Mouse (Mus musculus): ENCODE measurements around the gene Aqp5.

Gene Aqp5

GRCm38 (mm10) chr15:99590429-99591084 is at the start of gene Aqp5:
Gene Aqp5 (plus strand): TSS chr15:99590782.
- no peak for DNase-seq (ENCODE audit: low read depth, low spot score)

GRCm38 (mm10) chr15:99544047-99544446 is 46.5 kb upstream of the Aqp5 start:
- DNase-seq (ENCODE audit: low read depth, low spot score) = no peak

DNA sequence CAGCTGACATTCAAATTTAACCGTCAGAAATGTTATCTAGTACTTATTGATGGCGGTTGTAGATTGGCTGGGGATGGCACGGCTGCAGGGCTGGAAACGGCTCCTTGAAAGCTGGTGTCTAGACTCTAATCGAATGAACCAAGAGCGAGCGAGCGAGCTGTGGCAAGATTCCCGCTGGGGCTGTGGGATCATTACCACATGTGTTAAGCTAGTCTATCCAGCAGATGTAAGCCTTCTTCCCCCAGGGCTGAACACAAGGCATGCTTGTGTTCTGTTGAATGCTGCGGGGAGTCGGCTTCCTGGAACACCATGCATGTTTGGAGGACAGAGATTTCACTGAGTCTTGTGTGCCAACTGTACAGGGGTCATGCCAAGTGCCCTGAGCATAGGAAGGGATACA is 44.0 kb upstream of the Aqp5 start:
- DNase-seq (ENCODE audit: low read depth, low spot score) = no peak

DNA sequence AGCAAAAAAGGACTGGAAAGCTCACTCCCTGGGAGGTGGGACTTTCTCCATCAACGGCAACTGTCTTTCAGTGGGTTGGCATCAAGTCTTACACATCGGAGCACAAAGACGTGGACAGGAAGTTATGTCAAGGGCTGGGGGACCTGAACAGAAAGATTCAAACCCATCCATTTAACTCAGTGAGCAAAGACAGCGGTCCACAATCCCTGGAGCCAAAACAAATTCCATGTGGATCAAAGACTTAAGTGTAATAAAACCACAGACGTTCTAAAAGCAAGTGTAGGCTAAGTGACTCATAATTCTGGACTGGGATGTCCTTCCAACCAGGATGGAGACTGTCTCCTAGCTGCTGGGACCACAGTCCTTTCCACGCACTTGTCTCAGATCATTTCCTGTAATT is 42.9 kb upstream of the Aqp5 start:
- no peak for DNase-seq (ENCODE audit: low read depth, low spot score)

DNA sequence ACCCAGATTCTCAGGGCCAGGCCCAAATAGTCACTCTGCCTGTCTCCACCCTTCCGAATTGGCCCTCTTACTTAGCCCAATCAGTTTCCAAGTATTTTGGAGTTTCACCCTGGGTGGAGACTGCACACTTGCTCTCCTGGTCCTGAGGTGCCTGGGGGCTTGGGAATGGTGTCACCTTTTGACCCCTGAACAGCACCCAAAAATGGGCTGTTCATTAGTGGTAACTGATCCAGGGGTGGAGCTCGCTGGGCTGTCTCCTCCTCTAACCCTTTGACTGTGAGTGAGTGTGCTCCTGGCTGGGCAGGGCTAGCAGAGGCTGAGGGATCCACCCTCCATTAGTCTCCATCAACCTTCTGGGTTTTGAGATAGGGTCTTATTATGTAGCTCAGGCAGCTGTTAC is 40.7 kb upstream of the Aqp5 start:
- no peak for DNase-seq (ENCODE audit: low read depth, low spot score)

DNA sequence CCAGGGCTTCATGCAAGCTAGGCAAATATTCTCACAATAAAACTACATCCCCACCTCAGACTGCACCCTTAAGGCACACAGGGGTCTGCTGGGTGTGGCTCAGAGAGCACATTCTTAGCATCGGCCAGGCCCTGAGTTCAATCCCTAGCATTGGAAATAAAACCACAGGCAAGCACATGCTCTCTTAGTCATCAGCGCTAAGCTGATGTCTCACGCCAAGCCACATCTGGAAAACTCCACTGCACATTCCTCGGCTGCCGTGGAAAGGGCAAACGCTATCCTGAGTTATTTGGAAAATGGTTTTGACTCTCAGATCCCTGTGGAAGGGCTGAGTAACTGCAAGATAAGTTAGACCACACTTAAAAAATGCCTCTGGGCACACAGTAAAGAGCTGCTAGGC is 36.8 kb upstream of the Aqp5 start:
- DNase-seq (ENCODE audit: low read depth, low spot score) = peak; percentile 21

- DNase-seq (ENCODE audit: low read depth, low spot score) = no peak
Measured at GRCm38 (mm10) chr15:99558947-99559346, 31.6 kb upstream of the Aqp5 start.

DNA sequence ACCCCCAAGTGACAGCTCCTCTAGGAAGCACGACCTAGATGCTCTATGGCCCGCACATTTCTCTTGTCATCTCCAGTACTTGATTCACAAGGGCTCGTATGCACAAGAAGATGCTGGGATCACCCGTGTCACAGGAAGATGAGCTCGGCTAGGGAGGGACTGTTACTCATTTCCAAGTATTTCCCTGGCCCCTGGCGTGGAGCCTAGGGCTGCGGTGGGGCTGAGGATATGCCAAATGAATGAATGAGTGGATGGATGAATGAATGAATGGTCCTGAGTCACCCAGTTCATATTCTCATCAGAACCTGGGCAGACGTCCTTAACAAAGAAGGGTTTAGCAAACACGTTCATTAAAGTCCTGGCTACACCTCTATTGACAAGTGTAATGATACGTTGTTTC is 30.3 kb upstream of the Aqp5 start:
- no peak for DNase-seq (ENCODE audit: low read depth, low spot score)

DNA sequence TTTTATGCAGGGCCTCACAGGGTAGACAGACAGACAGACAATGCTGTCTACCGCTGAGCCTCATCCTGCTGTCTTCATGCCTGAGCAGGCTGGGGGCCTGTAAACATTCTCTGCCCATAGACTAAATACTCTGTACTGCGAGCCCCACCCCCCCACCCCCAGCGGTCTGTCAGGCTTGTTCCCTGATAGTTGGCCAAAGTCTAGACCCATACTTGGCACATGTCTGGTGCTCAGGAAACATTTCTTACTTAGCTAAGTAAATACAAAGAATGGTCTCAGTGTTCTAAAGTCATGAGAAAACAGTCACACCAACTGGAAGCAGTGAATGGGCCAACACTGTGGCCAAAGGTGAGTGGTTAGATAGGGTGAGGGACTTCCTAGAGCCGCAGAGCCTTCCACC is 23.2 kb upstream of the Aqp5 start:
- no peak for DNase-seq (ENCODE audit: low read depth, low spot score)

DNA sequence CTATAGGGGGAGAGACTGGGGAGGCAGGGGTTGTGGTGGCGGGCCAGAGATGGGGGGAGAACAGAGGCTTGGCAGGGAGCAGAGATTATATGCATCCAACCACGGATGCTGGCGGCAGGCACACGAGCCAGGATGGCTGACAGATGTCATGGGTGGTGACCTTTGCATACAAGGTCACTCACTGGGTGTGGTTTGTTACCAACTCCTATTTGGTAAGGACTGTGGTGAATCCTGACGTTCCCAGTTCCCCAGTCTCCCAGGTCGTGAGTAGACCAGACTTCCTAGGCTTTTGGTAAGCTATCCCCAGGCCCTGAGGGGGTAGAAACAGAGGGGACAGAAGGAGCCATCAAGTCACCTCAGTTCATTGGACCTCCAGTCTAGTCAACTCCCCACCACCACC is 21.9 kb upstream of the Aqp5 start:
- DNase-seq (ENCODE audit: low read depth, low spot score) = no peak

GRCm38 (mm10) chr15:99569123-99569522 is 21.5 kb upstream of the Aqp5 start:
- no peak for DNase-seq (ENCODE audit: low read depth, low spot score)

DNA sequence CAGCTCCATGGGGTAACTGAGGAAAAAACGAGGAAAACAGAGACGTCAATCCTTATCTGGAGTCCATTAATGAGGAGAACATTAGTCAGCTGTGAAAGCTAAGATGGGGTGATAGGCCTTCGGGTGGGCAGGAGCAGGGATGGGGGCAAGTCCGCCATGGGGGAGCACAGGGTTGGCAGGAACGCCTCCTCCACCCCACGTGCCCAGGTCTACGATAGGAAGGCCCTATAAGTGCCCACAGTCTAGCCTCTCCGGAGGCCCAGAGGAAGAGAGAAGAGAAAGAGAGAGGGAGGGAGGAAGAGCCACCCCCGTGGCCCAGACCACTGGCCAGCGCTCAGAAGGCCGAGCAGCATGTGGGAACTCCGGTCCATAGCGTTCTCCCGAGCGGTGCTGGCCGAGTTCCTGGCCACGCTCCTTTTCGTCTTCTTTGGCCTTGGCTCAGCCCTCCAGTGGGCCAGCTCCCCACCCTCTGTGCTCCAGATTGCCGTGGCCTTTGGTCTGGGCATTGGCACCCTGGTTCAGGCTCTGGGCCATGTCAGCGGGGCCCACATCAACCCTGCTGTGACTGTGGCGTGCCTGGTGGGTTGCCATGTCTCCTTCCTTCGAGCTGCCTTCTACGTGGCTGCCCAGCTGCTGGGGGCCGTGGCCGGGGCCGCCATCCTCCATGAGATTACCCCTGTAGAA is 11.6 kb upstream of the Aqp5 start, which contains the start of gene Aqp2:
TSS of gene Aqp2 (plus strand) at position 254 of the 684 bp plus-strand sequence.
- no peak for DNase-seq (ENCODE audit: low read depth, low spot score)

GRCm38 (mm10) chr15:99583463-99584344 is 6.9 kb upstream of the Aqp5 start:
- DNase-seq (ENCODE audit: low read depth, low spot score) = no peak

DNA sequence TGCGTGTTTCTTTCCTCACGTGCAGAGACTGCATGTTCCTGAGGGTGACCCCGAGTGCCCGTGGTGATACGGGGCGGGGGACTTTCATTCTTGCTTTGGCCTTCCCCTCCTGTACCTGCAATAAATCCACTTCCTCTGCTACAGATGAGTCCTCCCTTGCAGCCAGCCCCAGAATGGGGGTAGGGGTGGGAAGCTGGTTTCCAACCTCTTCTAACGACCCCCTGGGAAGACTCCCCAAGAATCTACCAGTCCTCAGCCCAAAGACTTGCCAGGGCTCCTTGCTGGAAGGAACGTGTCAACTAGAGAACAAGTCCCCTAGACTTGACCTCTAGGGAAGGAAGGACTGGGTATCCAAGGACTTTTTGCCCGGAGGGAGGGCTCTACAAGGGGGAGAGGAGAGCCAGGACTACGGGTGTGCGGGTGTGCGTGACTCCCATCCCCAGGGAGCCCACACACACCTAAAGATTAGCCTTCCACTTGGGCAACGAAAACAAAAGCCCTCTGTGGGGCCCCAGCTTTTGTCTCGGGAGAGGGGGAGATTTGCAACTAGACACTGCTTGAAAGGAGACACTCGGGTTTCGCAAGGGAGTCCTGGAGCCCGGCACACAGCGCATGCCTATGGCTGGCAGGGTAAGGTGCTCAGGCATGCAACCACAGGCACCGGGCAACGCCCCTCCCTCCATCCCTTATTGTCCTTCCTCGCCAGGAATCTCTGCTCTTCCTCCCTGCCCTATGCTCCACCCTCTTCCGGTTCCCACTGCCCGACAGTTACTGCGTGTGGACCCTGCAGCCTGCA is 6.0 kb upstream of the Aqp5 start:
- DNase-seq (ENCODE audit: low read depth, low spot score) = no peak

DNA sequence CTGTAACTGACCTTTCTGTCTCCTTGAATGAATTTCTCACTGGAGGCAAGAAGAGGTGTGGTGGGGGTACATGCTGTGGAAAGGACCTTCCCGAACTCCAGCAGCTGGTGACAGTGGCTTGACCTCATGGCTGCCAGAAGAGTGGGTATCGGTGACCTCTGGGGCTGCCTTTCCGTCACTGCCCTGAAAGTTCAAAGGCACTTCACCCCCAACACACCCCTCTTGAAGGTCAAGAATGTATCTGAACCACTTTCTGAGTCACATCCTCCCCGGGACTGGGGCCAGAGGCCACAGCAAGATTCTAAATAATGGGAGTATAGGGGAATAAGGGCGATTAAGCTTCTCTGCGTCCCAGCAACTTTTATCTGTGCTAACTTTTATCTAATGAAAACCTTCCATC is 4.8 kb upstream of the Aqp5 start:
- no peak for DNase-seq (ENCODE audit: low read depth, low spot score)

DNA sequence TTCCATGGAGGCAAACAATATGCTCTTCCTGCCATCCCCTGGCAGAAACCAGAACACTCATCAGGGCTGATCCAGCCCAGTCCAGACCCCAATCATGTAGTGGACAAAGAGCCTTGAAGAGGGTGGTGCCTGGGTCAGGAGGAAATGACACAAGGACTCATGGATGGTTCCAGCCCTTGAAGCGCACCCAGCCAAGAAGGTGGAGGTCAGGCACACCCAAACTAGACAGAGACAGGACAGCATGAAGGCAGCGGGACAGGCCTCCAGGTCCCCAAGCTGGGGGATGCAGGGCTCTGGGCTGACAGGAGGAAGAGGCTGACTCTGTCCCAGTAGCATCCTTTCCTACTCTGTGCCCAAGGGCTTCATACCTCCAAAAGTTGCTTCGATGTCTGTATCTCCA is 4.1 kb upstream of the Aqp5 start:
- no peak for DNase-seq (ENCODE audit: low read depth, low spot score)

- DNase-seq (ENCODE audit: low read depth, low spot score) = no peak
Measured at GRCm38 (mm10) chr15:99589237-99589636, 1.3 kb upstream of the Aqp5 start.

GRCm38 (mm10) chr15:99589704-99590103 is 878 bp upstream of the Aqp5 start:
- DNase-seq (ENCODE audit: low read depth, low spot score) = no peak

DNA sequence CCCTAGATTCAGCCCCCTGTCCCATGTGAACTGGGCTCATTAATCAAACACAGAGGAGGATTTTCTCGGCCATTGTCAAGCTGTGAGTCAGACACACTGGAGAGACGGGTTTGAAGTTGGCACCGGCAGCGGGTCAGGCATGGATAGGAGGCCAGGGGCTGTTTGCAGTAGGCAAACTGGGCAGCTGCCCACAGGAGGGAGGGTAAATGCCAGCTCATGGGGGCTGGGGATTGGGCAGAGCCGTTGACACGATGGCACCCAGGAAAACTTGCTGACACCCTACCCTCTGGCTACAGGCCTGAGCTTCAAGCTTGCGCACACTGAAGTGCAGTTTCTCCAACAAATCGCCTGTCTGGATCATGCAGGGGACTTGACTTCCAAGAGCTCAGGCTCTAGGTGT is 1.6 kb downstream of the Aqp5 start:
- no peak for DNase-seq (ENCODE audit: low read depth, low spot score)

- no peak for DNase-seq (ENCODE audit: low read depth, low spot score)
Measured at GRCm38 (mm10) chr15:99592877-99593276, 2.3 kb downstream of the Aqp5 start.

DNA sequence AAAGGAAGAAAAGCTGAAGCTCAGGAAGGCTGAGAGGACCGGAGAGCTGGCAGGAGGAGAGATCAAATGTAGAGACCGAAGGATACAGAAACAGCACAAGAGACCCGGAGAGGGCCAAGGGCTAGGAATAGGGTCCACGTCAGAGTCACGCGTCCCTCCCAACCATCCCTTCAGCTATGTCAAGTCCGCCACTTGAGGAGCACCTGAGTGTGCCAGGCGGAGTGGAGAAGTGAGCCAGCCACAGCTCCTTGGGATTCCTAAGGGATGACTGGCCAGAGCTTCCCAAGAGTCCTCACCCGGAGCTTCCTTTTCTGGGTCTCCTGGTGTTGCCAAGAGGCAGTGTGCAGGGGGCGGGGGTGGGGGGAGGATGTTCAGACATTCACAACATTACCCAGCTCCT is 4.4 kb downstream of the Aqp5 start:
- DNase-seq (ENCODE audit: low read depth, low spot score) = no peak
